In genomic region chr4:117646496-117646895, GRCm38 (mm10) we compare ENCODE assay signal across 14 mouse cellular contexts. TPM values are rescaled to one million over a fixed set of nuclear protein-coding genes. Genes with fewer than 3 reads are reported as not detected.
DNase-seq lines count a peak whose midpoint lies in the region; ATAC-seq and TF ChIP-seq lines count a peak whose summit lies in the region.
"Had no signal": no experiment of that assay in that cellular context is flagged by ENCODE, and none has a peak within 500 bp of the region (broad histone marks: within the 10 kb centered on the region; RNA-seq: fewer than 3 reads in every experiment).

No protein-coding gene starts in this region.

- no peak for TF ChIP-seq EP300 in heart, adult 2 months (IDR thresholded peaks at IDR 0.05; ENCODE audit: insufficient read depth, low read depth, low read length)

- intact Hi-C loops in heart, adult 2 months (cut with DNase I), result no loop called here

- H3K27me3 ChIP-seq in heart, embryonic 12.5 days (replicated peaks), result no peaks in the 10 kb centered on the region
- H3K27me3 ChIP-seq in heart, adult 2 months (ENCODE audit: control insufficient read depth, insufficient read depth, low read length), result no peaks in the 10 kb centered on the region
- no peaks in the 10 kb centered on the region for H3K27me3 ChIP-seq in forebrain, embryonic 13.5 days
- no peaks in the 10 kb centered on the region for H3K27me3 ChIP-seq in hindbrain, embryonic 16.5 days (replicated peaks; ENCODE audit: control insufficient read depth, insufficient read depth, low read length)
- H3K27me3 ChIP-seq in midbrain, postnatal 0 days (ENCODE audit: insufficient read depth, low read length), result no peaks in the 10 kb centered on the region
- H3K27me3 ChIP-seq: embryonic facial prominence, embryonic 13.5 days had no signal

- no peaks in the 10 kb centered on the region for H3K9me3 ChIP-seq in heart, embryonic 12.5 days (replicated peaks)
- no peaks in the 10 kb centered on the region for H3K9me3 ChIP-seq in forebrain, embryonic 13.5 days (replicated peaks)
- H3K9me3 ChIP-seq in hindbrain, embryonic 16.5 days (ENCODE audit: control insufficient read depth, low read length), result no peaks in the 10 kb centered on the region
- H3K9me3 ChIP-seq in midbrain, postnatal 0 days (ENCODE audit: low read length), result no peaks in the 10 kb centered on the region
- H3K9me3 ChIP-seq: embryonic facial prominence, embryonic 13.5 days had no signal

- no peak for ATAC-seq in heart, embryonic 12.5 days (ENCODE audit: insufficient number of reproducible peaks, low FRiP score)
- ATAC-seq in forebrain, embryonic 13.5 days, result no peak
- 0 out of 2 replicates have a peak, but pooled peaks have one; percentile 19 for ATAC-seq in hindbrain, embryonic 16.5 days
- ATAC-seq in midbrain, postnatal 0 days (ENCODE audit: low FRiP score), result no peak
- no peak for ATAC-seq in frontal cortex, adult (ENCODE audit: low TSS enrichment)

- no peak for TF ChIP-seq POLR2A in heart, adult 2 months (IDR thresholded peaks at IDR 0.05; ENCODE audit: insufficient read depth, low read depth, low read length)

- no peak overlapping the region for H3K4me3 ChIP-seq in heart, embryonic 12.5 days
- H3K4me3 ChIP-seq in heart, adult 2 months, result no peak overlapping the region
- H3K4me3 ChIP-seq in forebrain, embryonic 13.5 days, result no peak overlapping the region
- no peak overlapping the region for H3K4me3 ChIP-seq in hindbrain, embryonic 16.5 days (ENCODE audit: low read length)
- no peak overlapping the region for H3K4me3 ChIP-seq in midbrain, postnatal 0 days (ENCODE audit: low read depth, low read length)
- H3K4me3 ChIP-seq: embryonic facial prominence, embryonic 13.5 days had no signal

- H3K4me2 ChIP-seq in heart, embryonic 12.5 days, result no peak overlapping the region
- H3K4me2 ChIP-seq in forebrain, embryonic 13.5 days, result peak overlapping the region; percentile 25
- peak overlapping the region; percentile 18; the same call in 1 of the 2 replicates for H3K4me2 ChIP-seq in hindbrain, embryonic 16.5 days (ENCODE audit: low read length)
- 0 out of 2 replicates have a peak overlapping the region, but pooled peaks have one; percentile 9 for H3K4me2 ChIP-seq in midbrain, postnatal 0 days (ENCODE audit: low read depth, low read length, poor library complexity, severe bottlenecking)
- H3K4me2 ChIP-seq: embryonic facial prominence, embryonic 13.5 days; heart, embryonic 11.5 days had no signal

- H3K9ac ChIP-seq in heart, embryonic 12.5 days, result 0 out of 2 replicates have a peak overlapping the region, but pooled peaks have one; percentile 2
- no peak overlapping the region for H3K9ac ChIP-seq in heart, adult 2 months (ENCODE audit: low read depth, low read length)
- peak overlapping the region; percentile 51 for H3K9ac ChIP-seq in forebrain, embryonic 13.5 days
- H3K9ac ChIP-seq in hindbrain, embryonic 16.5 days (ENCODE audit: low read depth, low read length), result peak overlapping the region; percentile 36; the same call in 1 of the 2 replicates
- H3K9ac ChIP-seq in midbrain, postnatal 0 days (replicated peaks; ENCODE audit: low read length, poor library complexity, severe bottlenecking), result 0 out of 2 replicates have a peak overlapping the region, but pooled peaks have one; percentile 30
- H3K9ac ChIP-seq: embryonic facial prominence, embryonic 13.5 days; liver, embryonic 14.5 days had no signal

- no peak overlapping the region for H3K27ac ChIP-seq in heart, embryonic 12.5 days (ENCODE audit: poor library complexity, severe bottlenecking)
- H3K27ac ChIP-seq in heart, adult 2 months, result no peak overlapping the region
- H3K27ac ChIP-seq in forebrain, embryonic 13.5 days, result peak overlapping the region; percentile 88
- H3K27ac ChIP-seq in hindbrain, embryonic 16.5 days (ENCODE audit: low read depth, low read length), result peak overlapping the region; percentile 74
- peak overlapping the region; percentile 55 for H3K27ac ChIP-seq in midbrain, postnatal 0 days (ENCODE audit: low read depth, low read length)
- H3K27ac ChIP-seq: embryonic facial prominence, embryonic 13.5 days; liver, embryonic 14.5 days had no signal

- TF ChIP-seq CTCF in heart, adult 2 months (IDR thresholded peaks at IDR 0.05), result no peak
- no peak for TF ChIP-seq CTCF in midbrain, postnatal 0 days (IDR thresholded peaks at IDR 0.05)

- H3K4me1 ChIP-seq in heart, embryonic 12.5 days (replicated peaks), result peaks cover 43% of the 10 kb centered on the region
- no peaks in the 10 kb centered on the region for H3K4me1 ChIP-seq in heart, adult 2 months (ENCODE audit: control insufficient read depth, insufficient read depth, low read length)
- H3K4me1 ChIP-seq in forebrain, embryonic 13.5 days, result peaks cover 70% of the 10 kb centered on the region
- peaks cover 35% of the 10 kb centered on the region for H3K4me1 ChIP-seq in hindbrain, embryonic 16.5 days (ENCODE audit: control insufficient read depth, insufficient read depth, low read depth, low read length)
- peaks cover 27% of the 10 kb centered on the region for H3K4me1 ChIP-seq in midbrain, postnatal 0 days (ENCODE audit: insufficient read depth, low read length)

- H3K79me2 ChIP-seq in heart, adult 2 months (replicated peaks; ENCODE audit: control insufficient read depth, insufficient read depth, low read length), result no peaks in the 10 kb centered on the region

- DNase-seq in heart, adult 2 months, result no peak
- DNase-seq in midbrain, postnatal 0 days (ENCODE audit: low spot score), result no peak
- no peak for DNase-seq in c-Kit-positive CD71-positive TER-119-positive erythroid progenitor cells, embryonic 14.5 days (ENCODE audit: low spot score)
- DNase-seq: adrenal gland, adult 2 months; kidney, postnatal 36 days; lung, postnatal 4 days; thymus, postnatal 14 days had no signal

- 52% methylated on average over 8 of the region's 8 CpGs for WGBS in heart, embryonic 12.5 days
- WGBS in heart, adult 2 months, result 73% methylated on average over 8 of the region's 8 CpGs
- 36% methylated on average over 8 of the region's 8 CpGs for WGBS in forebrain, embryonic 13.5 days
- 49% methylated on average over 8 of the region's 8 CpGs for WGBS in hindbrain, embryonic 16.5 days
- 28% methylated on average over 8 of the region's 8 CpGs for WGBS in midbrain, postnatal 0 days

- peaks cover 19% of the 10 kb centered on the region for H3K36me3 ChIP-seq in heart, embryonic 12.5 days
- H3K36me3 ChIP-seq in heart, adult 2 months (ENCODE audit: control insufficient read depth, insufficient read depth, low read length), result no peaks in the 10 kb centered on the region
- 0 out of 2 replicates have a peak, but pooled peaks cover 4% of the 10 kb centered on the region for H3K36me3 ChIP-seq in forebrain, embryonic 13.5 days (ENCODE audit: poor library complexity, severe bottlenecking)
- H3K36me3 ChIP-seq in hindbrain, embryonic 16.5 days (ENCODE audit: control insufficient read depth, insufficient read depth, low read length), result no peaks in the 10 kb centered on the region
- peaks cover 4% of the 10 kb centered on the region for H3K36me3 ChIP-seq in midbrain, postnatal 0 days (ENCODE audit: insufficient read depth, low read length)

RNA-seq across cellular contexts. Expression of gene Dmap1, which starts 35.6 kb away (rescaled TPM):
- polyA plus RNA-seq in heart, embryonic 12.5 days (2016; fragmentation: Nextera tagmentation; extraction: Ambion mirVana), result 44.0 and 47.2 TPM in 2 replicates
- total RNA-seq in heart, adult 2 months (2021), result 10 to 100 TPM; 17.9 to 19.4 TPM
- 14.1 and 18.5 TPM in 2 replicates for polyA plus RNA-seq in heart, adult 2 months (2012; rRNA removed)
- 73.6 and 76.7 TPM in 2 replicates for polyA plus RNA-seq in forebrain, embryonic 13.5 days (2015; fragmentation: Nextera tagmentation; extraction: Ambion mirVana)
- 77.7 and 80.5 TPM in 2 replicates for polyA plus RNA-seq in hindbrain, embryonic 16.5 days (2015; fragmentation: Nextera tagmentation; extraction: Ambion mirVana)
- total RNA-seq in midbrain, postnatal 0 days (2014; rRNA removed), result 62.6 and 69.5 TPM in 2 replicates
- polyA plus RNA-seq in midbrain, postnatal 0 days (2015; fragmentation: Nextera tagmentation; extraction: Ambion mirVana), result 89.7 and 95.1 TPM in 2 replicates

Comparison
In these comparisons a context has a peak if more than half of its experiments do, and no peak if none do; other contexts are left out.
1. H3K27ac ChIP-seq: peak in forebrain, embryonic 13.5 days (single experiment), hindbrain, embryonic 16.5 days (single experiment) and midbrain, postnatal 0 days (single experiment); none in heart, embryonic 12.5 days (single experiment) and heart, adult 2 months (single experiment).